Comparison of ENCODE assay signal across 23 mouse cellular contexts in the genomic region with DNA sequence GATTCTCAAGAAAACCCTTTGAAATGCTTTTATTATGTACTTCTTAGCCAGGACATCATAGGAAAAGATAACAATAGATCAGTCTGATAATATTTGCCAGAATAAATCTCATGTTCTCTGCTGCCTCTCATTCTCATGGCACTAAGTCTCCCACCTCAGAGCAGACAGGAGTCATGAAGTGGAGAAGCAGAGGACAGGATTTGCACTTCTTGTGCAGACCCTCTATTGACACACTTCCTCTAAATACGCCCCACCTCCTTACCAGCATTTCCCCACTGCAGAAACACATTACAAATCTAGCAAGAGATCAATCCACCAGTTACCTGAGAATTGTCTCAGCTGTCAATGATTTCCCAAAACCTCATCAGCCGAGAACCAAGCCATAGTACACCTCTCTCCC. TPM values are rescaled to one million over a fixed set of nuclear protein-coding genes. Genes with fewer than 3 reads are reported as not detected.
DNase-seq lines count a peak whose midpoint lies in the region; ATAC-seq and TF ChIP-seq lines count a peak whose summit lies in the region.
"Had no signal": no experiment of that assay in that cellular context is flagged by ENCODE, and none has a peak within 500 bp of the region (broad histone marks: within the 10 kb centered on the region; RNA-seq: fewer than 3 reads in every experiment).

No protein-coding gene starts in this region.

- peak; percentile 53; the same call in 1 of the 2 replicates for ATAC-seq in hindbrain, embryonic 11.5 days (ENCODE audit: low FRiP score)
- ATAC-seq in hindbrain, postnatal 0 days, result no peak
- ATAC-seq in neural tube, embryonic 13.5 days (ENCODE audit: low read depth), result 0 out of 2 replicates have a peak, but pooled peaks have one; percentile 34
- ATAC-seq in neural tube, embryonic 15.5 days (ENCODE audit: low FRiP score), result no peak
- peak; percentile 17; the same call in 1 of the 2 replicates for ATAC-seq in forebrain, embryonic 16.5 days
- ATAC-seq in granulocyte monocyte progenitor cell, adult 5-6 weeks (replicated peaks; ENCODE audit: poor library complexity, severe bottlenecking), result no peak
- ATAC-seq: CD4-positive, CD25-positive, alpha-beta regulatory T cell, adult 4 months; Patski had no signal

- 37% methylated on average over 2 of the region's 2 CpGs for WGBS in hindbrain, embryonic 11.5 days
- WGBS in hindbrain, postnatal 0 days, result 43% methylated on average over 2 of the region's 2 CpGs
- WGBS in neural tube, embryonic 13.5 days, result 18% methylated on average over 2 of the region's 2 CpGs
- WGBS in neural tube, embryonic 15.5 days, result 33% methylated on average over 2 of the region's 2 CpGs
- 30% methylated on average over 2 of the region's 2 CpGs for WGBS in forebrain, embryonic 16.5 days

- H3K27me3 ChIP-seq in hindbrain, embryonic 11.5 days (ENCODE audit: control insufficient read depth, insufficient read depth, low read length), result no peaks in the 10 kb centered on the region
- H3K27me3 ChIP-seq in hindbrain, postnatal 0 days (ENCODE audit: insufficient read depth, low read length), result no peaks in the 10 kb centered on the region
- no peaks in the 10 kb centered on the region for H3K27me3 ChIP-seq in neural tube, embryonic 13.5 days
- no peaks in the 10 kb centered on the region for H3K27me3 ChIP-seq in neural tube, embryonic 15.5 days (replicated peaks)
- no peaks in the 10 kb centered on the region for H3K27me3 ChIP-seq in forebrain, embryonic 16.5 days (replicated peaks; ENCODE audit: control insufficient read depth, insufficient read depth, low read length)
- H3K27me3 ChIP-seq: megakaryocyte, embryonic 14.5 days; Patski had no signal

- no peak overlapping the region for H3K4me2 ChIP-seq in hindbrain, embryonic 11.5 days (replicated peaks; ENCODE audit: low read depth, low read length)
- no peak overlapping the region for H3K4me2 ChIP-seq in hindbrain, postnatal 0 days (ENCODE audit: low read depth, low read length)
- no peak overlapping the region for H3K4me2 ChIP-seq in neural tube, embryonic 13.5 days
- no peak overlapping the region for H3K4me2 ChIP-seq in neural tube, embryonic 15.5 days
- H3K4me2 ChIP-seq in forebrain, embryonic 16.5 days (ENCODE audit: low read length), result no peak overlapping the region
- H3K4me2 ChIP-seq: liver, embryonic 11.5 days had no signal

- no peaks in the 10 kb centered on the region for H3K9me3 ChIP-seq in hindbrain, embryonic 11.5 days (ENCODE audit: control insufficient read depth, low read length)
- H3K9me3 ChIP-seq in hindbrain, postnatal 0 days (ENCODE audit: low read length), result no peaks in the 10 kb centered on the region
- H3K9me3 ChIP-seq in neural tube, embryonic 13.5 days, result no peaks in the 10 kb centered on the region
- no peaks in the 10 kb centered on the region for H3K9me3 ChIP-seq in neural tube, embryonic 15.5 days (replicated peaks)
- H3K9me3 ChIP-seq in forebrain, embryonic 16.5 days (ENCODE audit: control insufficient read depth, low read length), result no peaks in the 10 kb centered on the region
- H3K9me3 ChIP-seq: megakaryocyte, embryonic 14.5 days had no signal

- no peak for TF ChIP-seq CTCF in hindbrain, postnatal 0 days (IDR thresholded peaks at IDR 0.05; ENCODE audit: low read depth)

- no peak overlapping the region for H3K9ac ChIP-seq in hindbrain, embryonic 11.5 days (ENCODE audit: low read depth, low read length)
- no peak overlapping the region for H3K9ac ChIP-seq in hindbrain, postnatal 0 days (replicated peaks; ENCODE audit: low read length)
- no peak overlapping the region for H3K9ac ChIP-seq in neural tube, embryonic 13.5 days
- H3K9ac ChIP-seq in neural tube, embryonic 15.5 days (replicated peaks), result no peak overlapping the region
- no peak overlapping the region; the same call in 1 of the 2 replicates for H3K9ac ChIP-seq in forebrain, embryonic 16.5 days (replicated peaks; ENCODE audit: low read depth, low read length)

- peak; percentile 0 for DNase-seq in hindbrain, embryonic 11.5 days (ENCODE audit: low spot score)
- no peak for DNase-seq in hindbrain, postnatal 0 days (ENCODE audit: low spot score)
- DNase-seq in cerebellum, adult 9-10 months, result no peak
- no peak for DNase-seq in adrenal gland, postnatal 10 days
- DNase-seq: adrenal gland, postnatal 36 days; cerebellum, adult 2 months; heart, adult 2 months; heart, postnatal 36 days; kidney, adult 9 months; kidney, postnatal 36 days; layer of hippocampus, adult 9-11 months; lung, adult 18-20 months; spleen, adult 18-20 months; thymus, postnatal 36 days had no signal

- no peaks in the 10 kb centered on the region for H3K4me1 ChIP-seq in hindbrain, embryonic 11.5 days (replicated peaks; ENCODE audit: control insufficient read depth, insufficient read depth, low read length)
- 0 out of 2 replicates have a peak, but pooled peaks cover 4% of the 10 kb centered on the region for H3K4me1 ChIP-seq in hindbrain, postnatal 0 days (ENCODE audit: insufficient read depth, low read length)
- peaks cover 10% of the 10 kb centered on the region for H3K4me1 ChIP-seq in neural tube, embryonic 13.5 days (replicated peaks)
- peaks cover 10% of the 10 kb centered on the region for H3K4me1 ChIP-seq in neural tube, embryonic 15.5 days
- peaks cover 11% of the 10 kb centered on the region for H3K4me1 ChIP-seq in forebrain, embryonic 16.5 days (replicated peaks; ENCODE audit: control insufficient read depth, insufficient read depth, low read length)
- H3K4me1 ChIP-seq: megakaryocyte, embryonic 14.5 days had no signal

- no peak overlapping the region for H3K4me3 ChIP-seq in hindbrain, embryonic 11.5 days (ENCODE audit: low read depth, low read length)
- no peak overlapping the region for H3K4me3 ChIP-seq in hindbrain, postnatal 0 days (ENCODE audit: low read length)
- H3K4me3 ChIP-seq in neural tube, embryonic 13.5 days, result no peak overlapping the region
- H3K4me3 ChIP-seq in neural tube, embryonic 15.5 days (replicated peaks), result no peak overlapping the region
- H3K4me3 ChIP-seq in forebrain, embryonic 16.5 days (replicated peaks; ENCODE audit: low read length), result no peak overlapping the region
- H3K4me3 ChIP-seq: heart, adult 2 months; megakaryocyte, embryonic 14.5 days; myocyte had no signal

- H3K36me3 ChIP-seq in hindbrain, embryonic 11.5 days (ENCODE audit: control insufficient read depth, insufficient read depth, low read length), result no peaks in the 10 kb centered on the region
- H3K36me3 ChIP-seq in hindbrain, postnatal 0 days (ENCODE audit: insufficient read depth, low read length), result no peaks in the 10 kb centered on the region
- H3K36me3 ChIP-seq in neural tube, embryonic 13.5 days, result no peaks in the 10 kb centered on the region
- no peaks in the 10 kb centered on the region for H3K36me3 ChIP-seq in neural tube, embryonic 15.5 days
- H3K36me3 ChIP-seq in forebrain, embryonic 16.5 days (ENCODE audit: control insufficient read depth, insufficient read depth), result no peaks in the 10 kb centered on the region

- H3K27ac ChIP-seq in hindbrain, embryonic 11.5 days (ENCODE audit: low read depth, low read length), result no peak overlapping the region
- no peak overlapping the region for H3K27ac ChIP-seq in hindbrain, postnatal 0 days
- no peak overlapping the region; the same call in 1 of the 2 replicates for H3K27ac ChIP-seq in neural tube, embryonic 13.5 days (replicated peaks)
- H3K27ac ChIP-seq in neural tube, embryonic 15.5 days (replicated peaks), result no peak overlapping the region
- no peak overlapping the region for H3K27ac ChIP-seq in forebrain, embryonic 16.5 days (ENCODE audit: low read length)
- H3K27ac ChIP-seq: heart, adult 2 months had no signal

RNA-seq across cellular contexts. Expression of a gene that starts 42.9 kb away (rescaled TPM):
- 0.83 and 0.86 TPM in 2 replicates for polyA plus RNA-seq in hindbrain, embryonic 11.5 days (2014; fragmentation: Nextera tagmentation; extraction: Ambion mirVana)
- 10.0 and 10.3 TPM in 2 replicates for total RNA-seq in hindbrain, postnatal 0 days (2014; rRNA removed)
- polyA plus RNA-seq in hindbrain, postnatal 0 days (2015; fragmentation: Nextera tagmentation; extraction: Ambion mirVana), result 11.6 TPM in 2 replicates
- polyA plus RNA-seq in neural tube, embryonic 13.5 days (2015; fragmentation: Nextera tagmentation; extraction: Ambion mirVana), result 5.0 and 5.1 TPM in 2 replicates
- 9.2 and 9.8 TPM in 2 replicates for polyA plus RNA-seq in neural tube, embryonic 15.5 days (2015; fragmentation: Nextera tagmentation; extraction: Ambion mirVana)
- polyA plus RNA-seq in forebrain, embryonic 16.5 days (2015; fragmentation: Nextera tagmentation; extraction: Ambion mirVana), result 5.3 and 6.4 TPM in 2 replicates
- not detected in 2 replicates for total RNA-seq in granulocyte monocyte progenitor cell, adult 5-6 weeks (2014; fragmentation: Nextera tagmentation)
- not detected in 2 replicates for total RNA-seq in granulocyte monocyte progenitor cell, adult 5-6 weeks (2017)
- 1 to 10 TPM; 5.2 to 5.4 TPM for total RNA-seq in adrenal gland, postnatal 10 days (2021)
- polyA plus RNA-seq: myocyte, Patski had no signal

Comparison
In these comparisons a context has a peak if more than half of its experiments do, and no peak if none do; other contexts are left out.
1. ATAC-seq: peak in hindbrain, embryonic 11.5 days (single experiment), neural tube, embryonic 13.5 days (single experiment) and forebrain, embryonic 16.5 days (single experiment); none in hindbrain, postnatal 0 days (single experiment), neural tube, embryonic 15.5 days (single experiment) and granulocyte monocyte progenitor cell, adult 5-6 weeks (single experiment).